Mouse (Mus musculus): ENCODE measurements at regions not wholly inside any gene's neighbourhood (a gene's known extent, or its start where the extent isn't known, plus 50 kb on each side); places are given as distances from the start of the nearest gene placed in this dataset.

DNA sequence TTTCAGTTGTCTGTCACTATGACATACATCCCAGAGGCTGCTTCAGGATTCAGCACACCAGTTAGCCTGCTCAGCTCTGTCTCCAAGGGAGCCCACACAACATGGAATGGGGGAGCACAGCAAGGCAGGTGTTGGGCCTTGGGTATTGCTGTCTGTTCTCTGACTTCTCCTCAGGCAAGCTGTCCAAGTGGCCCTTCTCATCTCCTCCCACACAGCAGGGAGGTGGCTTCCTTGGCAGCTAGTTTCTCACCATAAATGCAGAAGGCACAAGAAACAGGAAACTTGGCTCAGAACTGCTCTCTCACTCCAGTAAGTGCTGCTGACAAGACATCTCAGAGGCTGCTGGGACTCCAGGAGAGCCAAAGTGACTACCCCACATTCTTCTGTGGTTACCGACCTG lies 64.6 kb downstream of the Htr5a start:
- peak in 1 of 2 experiments; percentile 3 for DNase-seq

DNA sequence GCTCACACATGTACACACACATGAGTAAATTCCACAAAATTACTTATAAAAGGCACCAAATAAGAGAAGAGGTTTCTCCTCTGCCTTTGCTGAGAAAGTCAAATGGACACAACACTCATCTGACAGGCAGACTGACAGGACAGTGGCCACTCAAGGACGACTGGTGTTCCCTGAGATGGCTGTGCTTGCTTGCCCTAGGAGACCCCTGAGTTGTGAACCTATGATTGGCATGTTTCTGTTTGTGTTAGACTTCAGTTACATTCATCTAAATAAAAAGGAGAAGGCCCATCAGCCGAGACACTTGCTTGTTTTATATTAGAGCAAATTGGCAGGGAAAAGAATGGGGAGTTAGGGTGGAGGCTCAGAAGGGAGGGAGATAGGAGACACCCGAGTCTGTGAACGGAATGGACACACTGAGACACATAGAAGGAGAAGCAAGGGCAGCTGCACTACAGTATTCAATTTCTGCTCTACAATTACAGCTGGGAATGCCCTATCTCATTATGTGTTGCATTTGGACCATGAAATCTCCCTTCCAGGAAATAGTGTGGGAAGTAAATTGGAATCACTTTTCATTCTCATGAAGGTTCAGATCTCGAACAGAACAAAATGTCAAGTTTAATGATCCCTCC lies 66.5 kb downstream of the Htr5a start:
- no peak for DNase-seq

Data from layer of hippocampus, postnatal 36 days (tissue).